Mouse (Mus musculus) CH12.LX (cell line): ENCODE results near the gene Lypd9.

Source experiments
- CTCF ChIP-seq, 2 experiments: IDR thresholded peaks in 1 of 2; conservative IDR thresholded peaks in 1 of 2; 2 replicates each; pipeline ENCODE4 v1.5.1; 2011 to 2012; ENCODE audit warnings: low read depth in 2 of 2, low read length in 2 of 2, improper control_type of control experiment in 1 of 2, inconsistent platforms in 1 of 2, mild to moderate bottlenecking in 1 of 2, moderate library complexity in 1 of 2
- ELF1 ChIP-seq: IDR thresholded peaks from 2 replicates; pipeline ENCODE4 v1.6.1; 2014; ENCODE audit warnings: low read depth, mild to moderate bottlenecking, inconsistent platforms, low read length, improper control_type of control experiment
- EP300 ChIP-seq: IDR thresholded peaks from 2 replicates; pipeline ENCODE4 v1.6.1; 2011; ENCODE audit warnings: low read length, improper control_type of control experiment
- ETS1 ChIP-seq: conservative IDR thresholded peaks from 2 replicates; pipeline ENCODE4 v1.6.1; 2012; ENCODE audit warnings: low read depth, mild to moderate bottlenecking, inconsistent platforms, low read length, improper control_type of control experiment, moderate library complexity
- HCFC1 ChIP-seq: IDR thresholded peaks from 2 replicates; pipeline ENCODE4 v1.6.1; 2012; ENCODE audit warnings: low read depth, mild to moderate bottlenecking, inconsistent platforms, low read length, improper control_type of control experiment
- JUND ChIP-seq: conservative IDR thresholded peaks from 2 replicates; pipeline ENCODE4 v1.6.1; 2011; ENCODE audit warnings: low read depth, low read length, improper control_type of control experiment
- POLR2A ChIP-seq: IDR thresholded peaks from 2 replicates; pipeline ENCODE4 v1.6.1; 2011; ENCODE audit warnings: low read depth, mild to moderate bottlenecking, improper control_type of control experiment, low read length
- SIN3A ChIP-seq: IDR thresholded peaks from 2 replicates; pipeline ENCODE4 v1.6.1; 2012; ENCODE audit warnings: low read length, improper control_type of control experiment, inconsistent platforms
- TCF12 ChIP-seq: IDR thresholded peaks from 2 replicates; pipeline ENCODE4 v1.6.1; 2014; ENCODE audit warnings: low read depth, mild to moderate bottlenecking, inconsistent platforms, low read length, improper control_type of control experiment
- UBTF ChIP-seq: IDR thresholded peaks from 2 replicates; pipeline ENCODE4 v1.6.1; 2012; ENCODE audit warnings: low read depth, mild to moderate bottlenecking, inconsistent platforms, low read length, improper control_type of control experiment, moderate library complexity
- USF2 ChIP-seq: conservative IDR thresholded peaks from 2 replicates; pipeline ENCODE4 v1.6.1; 2011; ENCODE audit warnings: low read depth, low read length, improper control_type of control experiment
- ZC3H11A ChIP-seq: IDR thresholded peaks from 2 replicates; pipeline ENCODE4 v1.6.1; 2012; ENCODE audit warnings: low read depth, mild to moderate bottlenecking, inconsistent platforms, low read length, improper control_type of control experiment

DNA sequence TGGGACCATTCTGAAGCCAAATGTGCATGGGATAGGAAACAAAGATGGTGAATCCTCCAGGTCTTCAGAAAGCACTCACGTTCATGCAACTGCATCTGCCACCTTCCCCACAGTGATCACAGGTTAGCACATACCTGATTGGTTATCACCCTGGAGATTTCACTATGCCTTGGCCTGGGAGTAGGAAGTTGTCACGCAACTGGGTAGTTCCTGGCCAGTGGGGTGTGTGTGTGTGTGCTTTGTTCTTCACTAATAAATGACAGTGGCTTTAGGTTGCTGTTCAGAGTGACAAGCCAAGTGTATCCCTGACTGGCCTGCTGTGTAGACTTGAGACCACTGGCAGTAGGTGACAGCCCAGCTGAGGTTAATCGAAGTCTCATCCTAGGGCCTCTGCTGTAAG is 20.5 kb downstream of the Lypd9 start, which contains the start of gene Gm12253:
- no peak for TF ChIP-seq POLR2A
- no peak for TF ChIP-seq SIN3A
- TF ChIP-seq ZC3H11A, result no peak
- no peak for TF ChIP-seq ELF1
- TF ChIP-seq HCFC1, result no peak
- TF ChIP-seq TCF12, result no peak
- no peak for TF ChIP-seq CTCF (conservative IDR thresholded peaks at IDR 0.05 in 1 of 2, IDR thresholded peaks at IDR 0.05 in 1 of 2; ENCODE audit: low read depth in 2 of 2, low read length in 2 of 2)
- no peak for TF ChIP-seq JUND
- no peak for TF ChIP-seq EP300
- no peak for TF ChIP-seq ETS1
- TF ChIP-seq UBTF, result no peak
- no peak for TF ChIP-seq USF2
